Mouse (Mus musculus): ENCODE data around the gene Ankrd23. TPM values are rescaled to one million over a fixed set of nuclear protein-coding genes. Genes with fewer than 3 reads are reported as not detected.

Ankrd23 gene
- polyA plus RNA-seq, 1 experiment from 2014 or later = 2.4 TPM

DNA sequence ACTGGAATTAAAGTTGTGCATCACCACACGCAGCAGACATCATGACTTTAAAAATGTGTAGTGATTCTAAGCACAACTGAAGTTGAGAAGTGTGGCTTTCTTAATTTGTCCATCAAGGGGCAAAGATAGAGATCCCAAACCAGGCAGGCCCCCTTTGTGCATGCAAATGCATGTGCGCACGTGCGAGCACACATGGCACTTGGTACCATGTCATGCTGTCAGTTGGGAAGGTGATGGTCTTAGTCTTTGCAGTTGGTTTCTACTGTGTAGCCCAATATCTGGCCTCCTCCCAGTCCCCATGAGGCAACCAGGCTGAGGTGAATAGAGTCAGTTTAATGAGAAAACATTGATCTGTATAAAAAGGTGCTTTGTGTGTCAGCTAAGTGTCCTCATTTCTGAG is 6.8 kb downstream of the Ankrd23 start:
- ATAC-seq (ENCODE audit: low read depth) (no peak), DNase-seq (no peak)
- H3K4me1 ChIP-seq (replicated peaks) = peaks cover 13% of the 10 kb centered on the region; the same call in 1 of the 2 replicates
- H3K4me2 ChIP-seq = no peak overlapping the region
- H3K9me3 ChIP-seq (replicated peaks) = no peaks in the 10 kb centered on the region
- no peaks in the 10 kb centered on the region for H3K27me3 ChIP-seq
- no peak overlapping the region for H3K27ac ChIP-seq
- peaks cover 16% of the 10 kb centered on the region for H3K36me3 ChIP-seq
- 79% methylated on average over 4 of the region's 4 CpGs for WGBS (ENCODE audit: insufficient replicate concordance)
- no peak overlapping the region for H3K9ac ChIP-seq
- no peak overlapping the region for H3K4me3 ChIP-seq (replicated peaks)

- H3K4me1 ChIP-seq (replicated peaks) = peaks cover 10% of the 10 kb centered on the region; the same call in 1 of the 2 replicates
- H3K9me3 ChIP-seq (replicated peaks) = no peaks in the 10 kb centered on the region
- WGBS (ENCODE audit: insufficient replicate concordance) = 79% methylated on average over 4 of the region's 4 CpGs
- no peak overlapping the region for H3K9ac ChIP-seq
- DNase-seq (no peak), ATAC-seq (ENCODE audit: low read depth) (no peak)
- no peaks in the 10 kb centered on the region for H3K27me3 ChIP-seq
- H3K4me2 ChIP-seq = no peak overlapping the region
- peaks cover 22% of the 10 kb centered on the region for H3K36me3 ChIP-seq
- no peak overlapping the region for H3K27ac ChIP-seq
- H3K4me3 ChIP-seq (replicated peaks) = no peak overlapping the region
These were observed 7.4 kb downstream of the Ankrd23 start for GRCm38 (mm10) chr1:36529274-36529673.

DNA sequence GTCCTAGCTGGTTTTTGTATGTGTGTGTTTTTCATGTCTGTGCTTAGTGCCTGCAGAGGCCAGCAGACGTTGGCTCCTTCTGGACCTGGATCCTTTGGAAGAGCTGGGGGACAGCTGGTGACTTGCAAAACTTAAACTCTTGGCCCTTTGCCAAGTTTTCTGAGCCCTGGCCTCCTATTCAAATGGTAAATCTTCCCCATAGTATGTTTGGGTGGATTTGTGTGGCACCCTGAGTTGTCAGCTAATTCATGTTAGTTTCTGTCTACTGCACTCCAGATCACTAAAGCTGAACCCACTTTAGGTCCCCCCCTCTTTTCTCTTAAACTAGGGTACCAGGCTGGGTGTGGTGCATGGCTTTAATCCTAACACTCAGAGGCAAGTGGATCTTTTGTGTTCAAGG is 8.3 kb downstream of the Ankrd23 start:
- no peak for ATAC-seq (ENCODE audit: low read depth)
- WGBS (ENCODE audit: insufficient replicate concordance) = 57% methylated on average over 1 of the region's 1 CpGs
- peaks cover 10% of the 10 kb centered on the region; the same call in 1 of the 2 replicates for H3K4me1 ChIP-seq (replicated peaks)
- no peak overlapping the region for H3K27ac ChIP-seq
- H3K36me3 ChIP-seq = peaks cover 31% of the 10 kb centered on the region
- H3K27me3 ChIP-seq = no peaks in the 10 kb centered on the region
- DNase-seq = no peak
- no peak overlapping the region for H3K4me2 ChIP-seq
- H3K9me3 ChIP-seq (replicated peaks) = no peaks in the 10 kb centered on the region
- H3K9ac ChIP-seq = no peak overlapping the region
- H3K4me3 ChIP-seq (replicated peaks) = no peak overlapping the region

GRCm38 (mm10) chr1:36526903-36527302 is 9.8 kb downstream of the Ankrd23 start:
- no peak for ATAC-seq (ENCODE audit: low read depth)
- H3K36me3 ChIP-seq = peaks cover 46% of the 10 kb centered on the region
- no peak overlapping the region for H3K27ac ChIP-seq
- H3K9ac ChIP-seq = no peak overlapping the region
- no peaks in the 10 kb centered on the region for H3K27me3 ChIP-seq
- no peaks in the 10 kb centered on the region for H3K9me3 ChIP-seq (replicated peaks)
- WGBS (ENCODE audit: insufficient replicate concordance) = 82% methylated on average over 10 of the region's 10 CpGs
- no peak overlapping the region for H3K4me2 ChIP-seq
- no peak overlapping the region for H3K4me3 ChIP-seq (replicated peaks)
- DNase-seq = no peak
- H3K4me1 ChIP-seq (replicated peaks) = peaks cover 10% of the 10 kb centered on the region; the same call in 1 of the 2 replicates

DNA sequence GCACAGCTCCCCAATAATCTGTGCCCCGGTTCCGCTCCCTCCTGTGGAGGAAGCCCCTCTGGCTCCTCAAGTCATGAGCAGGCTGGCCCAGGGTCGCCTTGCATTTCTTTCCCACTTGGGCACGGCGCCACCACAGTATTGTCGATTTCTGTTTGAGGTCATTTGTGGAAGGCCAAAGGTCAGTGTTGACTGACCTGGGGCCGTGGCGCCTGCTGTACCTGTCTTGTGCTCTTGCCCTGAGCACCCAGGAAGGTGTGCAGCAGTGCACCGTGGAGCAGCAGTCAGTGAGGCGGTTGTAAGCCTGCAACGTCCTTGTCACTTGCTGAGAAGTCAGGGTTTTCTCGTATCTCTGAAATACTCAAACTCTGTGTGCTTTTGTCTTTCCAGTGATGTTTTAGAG is 10.9 kb downstream of the Ankrd23 start:
- H3K4me3 ChIP-seq (replicated peaks) = no peak overlapping the region
- H3K4me2 ChIP-seq = no peak overlapping the region
- no peak overlapping the region for H3K27ac ChIP-seq
- WGBS (ENCODE audit: insufficient replicate concordance) = 78% methylated on average over 12 of the region's 12 CpGs
- no peak overlapping the region for H3K9ac ChIP-seq
- no peak for ATAC-seq (ENCODE audit: low read depth)
- H3K9me3 ChIP-seq (replicated peaks) = no peaks in the 10 kb centered on the region
- no peak for DNase-seq
- peaks cover 57% of the 10 kb centered on the region for H3K36me3 ChIP-seq
- H3K27me3 ChIP-seq = no peaks in the 10 kb centered on the region
- H3K4me1 ChIP-seq (replicated peaks) = peaks cover 10% of the 10 kb centered on the region; the same call in 1 of the 2 replicates

DNA sequence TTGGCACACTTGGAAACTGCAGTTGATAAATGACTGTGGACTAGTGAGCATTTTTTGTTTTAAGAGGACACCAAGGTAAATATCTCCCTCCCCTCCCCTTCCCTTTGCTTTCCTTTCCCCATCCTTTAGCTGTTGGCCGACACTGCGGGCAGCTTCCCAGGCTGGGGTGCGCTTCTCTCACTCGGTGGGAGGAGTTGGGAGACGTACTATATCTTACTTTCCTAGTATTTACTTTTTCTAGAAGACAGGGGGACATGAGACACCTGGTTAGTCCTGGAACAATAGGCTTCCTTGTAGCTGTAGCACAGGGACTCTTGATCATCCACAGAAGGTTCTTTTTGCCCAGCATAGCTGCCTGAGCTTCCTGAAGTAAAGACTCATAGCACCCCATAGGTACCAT is 12.6 kb downstream of the Ankrd23 start:
- Histone ChIP-seq H3K9ac (no peak overlapping the region), H3K9me3 (replicated peaks) (no peaks in the 10 kb centered on the region), H3K36me3 (peaks cover 74% of the 10 kb centered on the region), H3K4me3 (replicated peaks) (no peak overlapping the region), H3K27ac (no peak overlapping the region), H3K4me2 (no peak overlapping the region), H3K4me1 (replicated peaks) (peaks cover 10% of the 10 kb centered on the region; the same call in 1 of the 2 replicates), H3K27me3 (no peaks in the 10 kb centered on the region)
- ATAC-seq (ENCODE audit: low read depth) (no peak), DNase-seq (no peak)
- 87% methylated on average over 5 of the region's 5 CpGs for WGBS (ENCODE audit: insufficient replicate concordance)

DNA sequence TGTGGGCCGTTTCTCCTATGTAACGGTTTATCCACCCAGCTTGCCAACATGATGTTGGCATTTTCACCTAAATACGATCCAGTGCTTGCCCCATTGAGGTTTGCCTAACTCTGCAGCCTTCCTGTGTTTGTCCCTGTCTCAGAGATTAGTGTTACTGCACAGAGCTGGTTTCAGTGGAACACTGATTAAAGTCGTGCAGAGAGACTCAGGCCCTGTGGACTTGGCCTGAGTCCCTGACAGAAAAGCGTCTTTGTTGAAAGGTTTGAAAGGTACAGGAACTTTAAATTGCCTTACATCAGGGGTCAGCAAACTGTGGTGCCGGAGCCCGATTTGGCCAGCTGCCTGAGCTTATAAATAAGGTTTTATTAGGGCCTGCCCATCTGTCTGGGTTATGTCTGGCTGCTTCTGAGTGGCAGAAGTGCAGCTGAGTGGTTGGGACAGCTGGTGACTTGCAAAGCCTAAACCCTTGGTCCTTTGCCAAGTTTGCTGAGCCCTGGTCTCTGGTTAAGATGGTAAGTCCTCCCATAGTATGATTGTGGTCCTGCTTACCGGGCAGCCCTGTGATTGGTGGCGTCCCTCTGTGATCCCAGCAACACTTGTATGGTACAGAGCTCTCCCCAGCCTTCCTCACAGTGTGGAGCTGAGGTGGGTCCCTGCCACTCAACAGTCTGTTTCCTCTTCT is 13.2 kb downstream of the Ankrd23 start:
- Histone ChIP-seq H3K9me3 (replicated peaks) (no peaks in the 10 kb centered on the region), H3K4me3 (replicated peaks) (no peak overlapping the region), H3K27me3 (no peaks in the 10 kb centered on the region), H3K36me3 (peaks cover 80% of the 10 kb centered on the region), H3K27ac (no peak overlapping the region), H3K4me2 (no peak overlapping the region), H3K9ac (no peak overlapping the region), H3K4me1 (replicated peaks) (peaks cover 10% of the 10 kb centered on the region; the same call in 1 of the 2 replicates)
- no peak for ATAC-seq (ENCODE audit: low read depth)
- no peak for DNase-seq
- 72% methylated on average over 9 of the region's 9 CpGs for WGBS (ENCODE audit: insufficient replicate concordance)

- WGBS (ENCODE audit: insufficient replicate concordance) = 87% methylated on average over 7 of the region's 7 CpGs
- H3K4me1 ChIP-seq (replicated peaks) = peaks cover 7% of the 10 kb centered on the region; the same call in 1 of the 2 replicates
- peaks cover 81% of the 10 kb centered on the region for H3K36me3 ChIP-seq
- no peaks in the 10 kb centered on the region for H3K9me3 ChIP-seq (replicated peaks)
- H3K9ac ChIP-seq = no peak overlapping the region
- no peak overlapping the region for H3K4me2 ChIP-seq
- H3K4me3 ChIP-seq (replicated peaks) = no peak overlapping the region
- DNase-seq = no peak
- H3K27me3 ChIP-seq = no peaks in the 10 kb centered on the region
- H3K27ac ChIP-seq = no peak overlapping the region
- no peak for ATAC-seq (ENCODE audit: low read depth)
These were observed 14.5 kb downstream of the Ankrd23 start for GRCm38 (mm10) chr1:36522210-36522609.

- no peak overlapping the region for H3K4me2 ChIP-seq
- H3K27ac ChIP-seq = no peak overlapping the region
- no peaks in the 10 kb centered on the region for H3K27me3 ChIP-seq
- no peak for DNase-seq
- no peak overlapping the region for H3K4me3 ChIP-seq (replicated peaks)
- H3K9ac ChIP-seq = no peak overlapping the region
- H3K4me1 ChIP-seq (replicated peaks) = peaks cover 8% of the 10 kb centered on the region
- no peaks in the 10 kb centered on the region for H3K9me3 ChIP-seq (replicated peaks)
- 73% methylated on average over 11 of the region's 11 CpGs for WGBS (ENCODE audit: insufficient replicate concordance)
- peaks cover 73% of the 10 kb centered on the region for H3K36me3 ChIP-seq
- ATAC-seq (ENCODE audit: low read depth) = no peak
These were observed 17.1 kb downstream of the Ankrd23 start for GRCm38 (mm10) chr1:36519626-36520025.

- Histone ChIP-seq H3K27ac (no peak overlapping the region), H3K9me3 (replicated peaks) (no peaks in the 10 kb centered on the region), H3K36me3 (peaks cover 68% of the 10 kb centered on the region), H3K27me3 (no peaks in the 10 kb centered on the region), H3K9ac (no peak overlapping the region), H3K4me3 (replicated peaks) (no peak overlapping the region), H3K4me2 (no peak overlapping the region), H3K4me1 (replicated peaks) (peaks cover 22% of the 10 kb centered on the region)
- WGBS (ENCODE audit: insufficient replicate concordance) = 71% methylated on average over 3 of the region's 3 CpGs
- DNase-seq (no peak), ATAC-seq (ENCODE audit: low read depth) (no peak)
These were observed 18.4 kb downstream of the Ankrd23 start for GRCm38 (mm10) chr1:36518259-36518658.

GRCm38 (mm10) chr1:36513718-36514117 is 23.0 kb downstream of the Ankrd23 start:
- 54% methylated on average over 2 of the region's 2 CpGs for WGBS (ENCODE audit: insufficient replicate concordance)
- no peak for DNase-seq
- peak overlapping the region; percentile 89 for H3K9ac ChIP-seq

GRCm38 (mm10) chr1:36513310-36513709 is 23.4 kb downstream of the Ankrd23 start:
- peaks cover 18% of the 10 kb centered on the region for H3K36me3 ChIP-seq
- no peak overlapping the region for H3K27ac ChIP-seq
- peak overlapping the region; percentile 96 for H3K4me3 ChIP-seq (replicated peaks)
- peaks cover 30% of the 10 kb centered on the region for H3K4me1 ChIP-seq (replicated peaks)
- no peaks in the 10 kb centered on the region for H3K27me3 ChIP-seq
- no peak for ATAC-seq (ENCODE audit: low read depth)
- peak overlapping the region; percentile 96 for H3K4me2 ChIP-seq
- H3K9ac ChIP-seq = peak overlapping the region; percentile 89
- no peak for DNase-seq
- no peaks in the 10 kb centered on the region for H3K9me3 ChIP-seq (replicated peaks)
- WGBS (ENCODE audit: insufficient replicate concordance) = 5% methylated on average over 1 of the region's 1 CpGs

More at GRCm38 (mm10) chr1:36513718-36514117, 23.0 kb downstream of the Ankrd23 start:
- Histone ChIP-seq H3K27ac (no peak overlapping the region), H3K9me3 (replicated peaks) (no peaks in the 10 kb centered on the region), H3K4me2 (peak overlapping the region; percentile 96), H3K27me3 (no peaks in the 10 kb centered on the region), H3K4me3 (replicated peaks) (peak overlapping the region; percentile 96), H3K4me1 (replicated peaks) (peaks cover 30% of the 10 kb centered on the region), H3K36me3 (peaks cover 22% of the 10 kb centered on the region)
- ATAC-seq (ENCODE audit: low read depth) = no peak

Measured in liver, embryonic 13.5 days (tissue).